Mouse (Mus musculus) WW6 (cell line): ENCODE data around the gene Olfr1062.
A peak's percentile ranks its signal among the peaks of the same experiment; 100 is the strongest.
"Not testable (repeated sequence)": the region's sequence is repeated elsewhere in the genome, so short reads cannot be mapped to it uniquely, and the experiment has no call there.

ENCODE experiments used
- DNase-seq: peaks from one replicate; pipeline ENCODE4 v3.0.0-alpha.2; 2013; ENCODE audit warnings: low read depth, low spot score

The Olfr1062 gene

GRCm38 (mm10) chr2:86426649-86427048 is at the start of gene Olfr1062:
Olfr1062 (minus strand) TSS chr2:86426749.
- DNase-seq, result not testable (repeated sequence)

DNA sequence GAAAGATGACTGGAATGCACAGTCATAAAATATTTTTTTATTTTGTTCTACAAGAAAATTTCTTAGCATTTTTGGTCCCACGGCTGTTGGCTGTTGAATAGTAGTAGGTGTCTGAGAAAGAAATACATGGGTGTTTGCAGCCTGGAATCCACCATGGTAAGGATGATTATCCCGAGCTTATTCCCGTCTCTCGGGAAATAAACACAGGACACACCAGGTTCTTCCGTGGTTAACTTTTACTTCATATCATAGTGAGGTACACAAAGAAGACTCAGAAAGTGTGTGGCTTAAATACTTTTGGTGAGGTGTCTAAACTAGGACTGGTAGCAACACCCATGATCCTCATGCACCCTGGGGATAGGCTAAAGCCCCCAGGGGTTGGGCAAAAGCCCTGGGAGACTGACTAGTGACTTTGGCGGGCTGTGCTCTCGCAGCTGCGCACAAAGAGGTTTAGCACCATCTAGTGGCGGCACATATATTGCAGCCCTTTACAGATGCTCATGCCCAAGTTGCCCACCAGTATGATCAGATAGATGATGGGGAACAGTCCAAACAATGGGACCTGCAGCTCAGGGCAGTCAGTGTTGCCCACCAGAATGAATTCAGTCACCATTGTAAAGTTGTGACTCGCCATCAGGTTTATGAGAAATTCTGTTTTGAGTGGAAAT is 38.0 kb upstream of the Olfr1062 start:
- DNase-seq, result peak; percentile 9

DNA sequence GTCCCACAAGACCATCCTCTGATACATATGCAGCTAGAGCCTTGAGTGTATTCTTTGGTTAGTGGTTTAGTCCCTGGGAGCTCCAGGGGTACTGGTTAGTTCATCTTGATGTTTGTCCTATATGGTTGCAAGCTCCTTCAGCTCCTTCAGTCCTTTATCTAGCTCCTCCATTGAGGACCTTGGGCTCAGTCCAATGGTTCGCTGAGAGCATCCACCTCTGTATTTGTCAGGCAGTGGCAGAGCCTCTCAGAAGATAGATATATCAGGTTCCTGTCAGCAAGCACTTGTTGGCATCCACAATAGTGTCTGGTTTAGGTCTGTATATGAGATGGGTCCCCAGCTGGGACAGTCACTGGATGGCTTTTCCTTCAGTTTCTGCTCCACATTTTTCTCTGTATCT is 33.9 kb upstream of the Olfr1062 start:
- DNase-seq, result no peak

- no peak for DNase-seq
These were observed 29.6 kb upstream of the Olfr1062 start, which contains the start of gene Olfr1066 for GRCm38 (mm10) chr2:86456169-86456568. Olfr1066 (minus strand) TSS chr2:86456269.

DNA sequence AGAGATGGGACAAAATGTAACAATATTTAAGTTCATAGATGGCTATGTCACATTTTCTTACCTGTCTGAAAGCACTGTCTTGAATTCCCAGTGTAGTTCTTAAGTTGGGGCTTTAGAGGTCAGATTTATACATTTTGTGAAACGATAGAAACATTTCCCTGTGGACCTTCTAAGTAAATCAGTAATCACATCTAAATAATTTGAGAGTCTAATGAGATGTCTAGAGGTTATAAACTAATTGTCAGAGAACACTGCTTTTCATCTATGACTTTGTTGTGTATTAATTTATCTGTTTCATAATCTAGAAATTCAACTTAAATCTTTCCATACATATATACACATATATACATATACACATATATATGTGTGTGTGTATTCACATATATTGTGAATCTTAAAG is 23.9 kb upstream of the Olfr1062 start, which contains the start of gene Olfr1065:
Gene Olfr1065 (minus strand): TSS at position 101 of the 400 bp plus-strand sequence.
- not testable (repeated sequence) for DNase-seq

- peak; percentile 24 for DNase-seq
These were observed 15.6 kb upstream of the Olfr1062 start for GRCm38 (mm10) chr2:86442101-86442500.

GRCm38 (mm10) chr2:86428511-86428910 is 2.0 kb upstream of the Olfr1062 start:
- DNase-seq, result not testable (repeated sequence)

GRCm38 (mm10) chr2:86413950-86414349 is 12.6 kb downstream of the Olfr1062 start, which contains the start of gene Olfr1061:
Olfr1061 (minus strand) TSS chr2:86414050.
- no peak for DNase-seq

GRCm38 (mm10) chr2:86395114-86395513 is 31.4 kb downstream of the Olfr1062 start:
- DNase-seq, result no peak

DNA sequence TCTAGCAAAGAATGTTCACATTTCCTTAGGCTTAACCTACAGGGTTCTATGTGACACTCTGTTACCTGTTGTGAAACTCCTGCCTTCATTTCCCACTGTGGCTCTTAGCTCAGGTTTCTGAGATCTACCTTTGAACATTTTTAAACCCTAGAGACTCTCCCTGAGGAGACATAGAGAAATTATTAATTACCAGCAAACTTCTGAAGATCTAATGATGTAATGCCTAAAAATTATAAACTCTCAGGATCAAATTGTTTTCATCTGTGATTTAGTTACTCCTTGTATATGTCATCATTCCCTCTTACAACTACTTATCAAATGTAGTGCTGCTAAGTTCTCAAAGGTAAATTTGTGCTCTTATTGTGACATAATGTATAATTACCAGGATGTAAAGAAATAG is 38.1 kb downstream of the Olfr1062 start, which contains the start of gene Olfr1058:
Gene Olfr1058 (minus strand): TSS at position 101 of the 400 bp plus-strand sequence.
- not testable (repeated sequence) for DNase-seq

GRCm38 (mm10) chr2:86378293-86378692 is 48.3 kb downstream of the Olfr1062 start, which contains the start of gene Olfr1057:
Olfr1057 (minus strand) TSS chr2:86378393.
- DNase-seq, result no peak
